Mouse (Mus musculus): ENCODE measurements around the gene Desi1. TPM values are rescaled to one million over a fixed set of nuclear protein-coding genes. Genes with fewer than 3 reads are reported as not detected.

The Desi1 gene
- total and polyA plus RNA-seq, 3 experiments: 20.1 to 27.7 (median 21.4) TPM

DNA sequence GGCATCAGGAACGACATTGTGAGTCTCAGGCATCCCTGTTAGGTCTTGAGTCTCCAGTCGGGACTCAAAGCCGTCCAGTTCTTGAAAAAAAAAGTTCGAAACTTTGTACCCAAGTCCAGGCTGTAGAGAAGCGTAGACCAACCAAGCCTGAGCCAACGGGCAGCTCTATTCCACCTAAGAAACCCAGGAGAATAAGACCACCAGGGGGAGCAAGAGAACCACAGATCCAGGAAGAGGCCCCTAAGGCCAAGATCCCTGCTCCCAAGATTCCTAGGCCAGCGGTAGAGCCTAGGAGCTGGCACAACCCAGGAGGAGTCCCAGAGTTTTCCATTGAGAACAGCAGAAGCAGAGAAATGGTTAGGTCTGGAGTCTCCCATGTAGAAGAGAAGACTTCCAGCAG is 31.8 kb upstream of the Desi1 start:
- H3K79me2 ChIP-seq (replicated peaks; ENCODE audit: control insufficient read depth, insufficient read depth, low read length): no peaks in the 10 kb centered on the region
- DNase-seq: peak; percentile 45 to 54
- H3K4me3 ChIP-seq: no peak overlapping the region
- TF ChIP-seq CTCF (IDR thresholded peaks at IDR 0.05): peak; percentile 92
- no peak for TF ChIP-seq EP300 (IDR thresholded peaks at IDR 0.05; ENCODE audit: insufficient read depth, low read depth, low read length)
- intact Hi-C loops (cut with DNase I): loop anchor here (1.0 to 2.0 kb wide), 2 partner anchors 99 to 171 kb away; no protein-coding TSS in a partner anchor
- H3K27me3 ChIP-seq (ENCODE audit: control insufficient read depth, insufficient read depth, low read length): peaks cover 6% of the 10 kb centered on the region
- WGBS: 14% methylated on average over 7 of the region's 7 CpGs
- H3K9ac ChIP-seq (ENCODE audit: low read depth, low read length): no peak overlapping the region
- no peak overlapping the region for H3K27ac ChIP-seq
- H3K36me3 ChIP-seq (ENCODE audit: control insufficient read depth, insufficient read depth, low read length): no peaks in the 10 kb centered on the region
- H3K4me1 ChIP-seq (ENCODE audit: control insufficient read depth, insufficient read depth, low read length): no peaks in the 10 kb centered on the region

DNA sequence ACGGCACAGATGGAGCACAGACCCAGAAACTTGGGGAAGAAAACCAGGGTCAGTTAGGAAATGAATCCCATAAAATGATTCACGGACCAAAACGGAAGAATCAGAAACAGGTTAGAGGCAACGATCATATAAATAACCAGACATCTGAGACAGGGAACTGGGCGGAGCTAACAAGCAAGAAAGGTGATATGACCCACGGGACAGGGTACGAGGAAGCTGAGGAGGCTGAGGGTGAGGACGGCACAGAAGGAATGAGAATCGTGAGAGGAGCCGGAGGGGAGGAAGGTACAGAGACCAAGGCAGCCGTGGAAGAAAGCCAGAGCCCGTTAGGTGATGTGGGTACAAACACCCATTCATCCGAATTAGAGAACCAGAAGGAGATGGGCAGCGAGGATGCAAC is 30.2 kb upstream of the Desi1 start:
- no peak overlapping the region for H3K4me3 ChIP-seq
- H3K27me3 ChIP-seq (ENCODE audit: control insufficient read depth, insufficient read depth, low read length): no peaks in the 10 kb centered on the region
- WGBS: 64% methylated on average over 14 of the region's 14 CpGs
- H3K79me2 ChIP-seq (replicated peaks; ENCODE audit: control insufficient read depth, insufficient read depth, low read length): no peaks in the 10 kb centered on the region
- no peaks in the 10 kb centered on the region for H3K36me3 ChIP-seq (ENCODE audit: control insufficient read depth, insufficient read depth, low read length)
- no peak overlapping the region for H3K27ac ChIP-seq
- TF ChIP-seq POLR2A (IDR thresholded peaks at IDR 0.05; ENCODE audit: insufficient read depth, low read depth, low read length): no peak
- TF ChIP-seq EP300 (IDR thresholded peaks at IDR 0.05; ENCODE audit: insufficient read depth, low read depth, low read length): no peak
- no peak for TF ChIP-seq CTCF (IDR thresholded peaks at IDR 0.05)
- intact Hi-C loops (cut with DNase I): loop anchor here (2.0 to 5.0 kb wide), 2 partner anchors 43 to 101 kb away; no protein-coding TSS in a partner anchor
- no peak for DNase-seq
- no peaks in the 10 kb centered on the region for H3K4me1 ChIP-seq (ENCODE audit: control insufficient read depth, insufficient read depth, low read length)
- H3K9ac ChIP-seq (ENCODE audit: low read depth, low read length): no peak overlapping the region

DNA sequence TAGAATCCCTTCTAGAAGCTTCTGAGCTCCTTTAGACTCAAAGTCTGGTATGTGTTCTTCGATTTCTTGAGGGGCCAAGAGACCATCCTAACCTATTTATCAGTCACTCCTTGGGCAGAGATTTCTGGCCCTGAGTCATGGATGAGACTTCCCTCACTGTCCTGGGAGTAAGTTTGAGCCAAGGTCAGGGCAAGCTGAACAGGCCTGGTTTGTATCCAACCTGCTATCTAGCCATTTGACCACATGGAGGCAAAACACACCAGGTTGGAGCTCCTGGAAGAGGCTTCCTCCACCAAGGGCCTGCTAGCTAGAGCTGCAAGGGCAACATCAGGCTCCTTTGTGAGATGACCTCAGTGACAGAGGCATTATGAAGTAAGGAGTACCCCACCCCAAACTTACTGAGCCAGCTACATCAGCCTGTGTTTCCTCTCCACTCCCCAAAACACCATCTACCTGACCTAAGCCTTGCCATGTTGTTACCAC is 25.1 kb upstream of the Desi1 start, which contains the start of gene 4930407I10Rik:
TSS of gene 4930407I10Rik (plus strand) at position 433 of the 483 bp plus-strand sequence.
- intact Hi-C loops (cut with DNase I): no loop called here
- Histone ChIP-seq H3K36me3 (ENCODE audit: control insufficient read depth, insufficient read depth, low read length) (no peaks in the 10 kb centered on the region), H3K79me2 (replicated peaks; ENCODE audit: control insufficient read depth, insufficient read depth, low read length) (no peaks in the 10 kb centered on the region), H3K4me3 (no peak within 1 kb of the TSS), H3K9ac (ENCODE audit: low read depth, low read length) (no peak within 1 kb of the TSS), H3K4me1 (ENCODE audit: control insufficient read depth, insufficient read depth, low read length) (no peaks in the 10 kb centered on the region), H3K27me3 (ENCODE audit: control insufficient read depth, insufficient read depth, low read length) (no peaks in the 10 kb centered on the region), H3K27ac (no peak within 1 kb of the TSS)
- DNase-seq: no peak
- TF ChIP-seq EP300 (IDR thresholded peaks at IDR 0.05; ENCODE audit: insufficient read depth, low read depth, low read length) (no peak), POLR2A (IDR thresholded peaks at IDR 0.05; ENCODE audit: insufficient read depth, low read depth, low read length) (no peak), CTCF (IDR thresholded peaks at IDR 0.05) (no peak)
- 79% methylated on average over 1 of the region's 1 CpGs for WGBS

DNA sequence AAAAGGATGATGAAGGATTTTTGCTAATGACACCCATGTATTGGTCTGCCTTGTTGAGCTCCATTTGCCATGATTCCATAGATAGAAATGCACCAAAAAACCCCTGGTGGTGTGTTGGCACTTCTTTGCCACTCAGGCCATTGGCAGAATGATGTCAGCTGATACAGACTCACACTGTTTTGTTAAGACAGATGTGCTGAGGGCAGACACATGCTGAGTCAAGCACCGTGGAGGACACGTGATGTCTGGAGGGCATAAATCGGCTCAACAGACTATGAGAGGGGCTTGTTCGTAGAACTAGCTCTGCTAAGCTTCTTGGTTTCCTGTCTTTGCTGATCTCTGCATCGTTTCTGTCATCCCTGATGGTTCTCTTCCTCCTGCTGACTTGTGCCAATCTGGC is 18.9 kb upstream of the Desi1 start:
- intact Hi-C loops (cut with DNase I): no loop called here
- Histone ChIP-seq H3K9ac (ENCODE audit: low read depth, low read length) (no peak overlapping the region), H3K4me1 (ENCODE audit: control insufficient read depth, insufficient read depth, low read length) (no peaks in the 10 kb centered on the region), H3K36me3 (ENCODE audit: control insufficient read depth, insufficient read depth, low read length) (no peaks in the 10 kb centered on the region), H3K27me3 (ENCODE audit: control insufficient read depth, insufficient read depth, low read length) (no peaks in the 10 kb centered on the region), H3K79me2 (replicated peaks; ENCODE audit: control insufficient read depth, insufficient read depth, low read length) (no peaks in the 10 kb centered on the region), H3K27ac (no peak overlapping the region), H3K4me3 (no peak overlapping the region)
- no peak for DNase-seq
- TF ChIP-seq EP300 (IDR thresholded peaks at IDR 0.05; ENCODE audit: insufficient read depth, low read depth, low read length): no peak
- no peak for TF ChIP-seq POLR2A (IDR thresholded peaks at IDR 0.05; ENCODE audit: insufficient read depth, low read depth, low read length)
- no peak for TF ChIP-seq CTCF (IDR thresholded peaks at IDR 0.05)
- 55% methylated on average over 5 of the region's 5 CpGs for WGBS

DNA sequence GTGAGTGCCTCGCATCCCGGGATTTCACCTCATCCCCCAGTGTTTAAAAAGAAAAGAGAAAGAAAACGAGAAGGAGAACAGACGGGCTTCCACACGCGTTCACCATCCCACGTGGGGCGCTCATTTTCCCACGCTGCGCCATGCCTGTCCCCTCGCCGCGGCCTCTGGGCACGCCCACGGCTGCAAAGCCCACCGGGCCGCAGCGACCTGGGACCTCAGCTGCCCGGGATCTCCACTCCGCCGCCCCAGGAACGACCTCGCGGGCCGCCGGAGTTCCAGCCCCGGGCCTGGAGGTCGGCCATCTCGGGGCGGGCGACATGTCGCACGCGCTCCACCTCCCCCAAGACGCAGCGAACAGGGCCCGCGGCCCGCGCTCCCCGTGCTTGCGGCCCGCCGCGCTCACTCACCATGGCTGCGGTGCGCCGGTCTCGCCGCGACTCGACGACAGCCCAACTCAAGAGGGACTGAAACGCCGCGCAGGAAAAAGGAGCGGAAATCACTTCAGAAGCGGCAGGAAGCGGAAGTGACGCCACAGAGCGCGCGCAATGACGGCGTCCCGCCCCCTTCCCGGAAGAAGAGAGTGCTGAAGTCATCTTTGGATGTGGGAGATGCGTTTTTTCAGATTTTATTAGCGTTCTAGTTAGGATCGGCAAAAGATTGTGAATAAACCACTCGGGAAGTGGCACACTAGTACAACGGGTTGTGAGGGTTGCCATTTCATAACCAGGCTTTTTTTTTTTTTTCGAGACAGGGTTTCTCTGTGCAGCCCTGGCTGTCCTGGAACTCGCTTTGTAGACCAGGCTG is 13.6 kb upstream of the Desi1 start, which contains the start of gene Snu13:
TSS of gene Snu13 (minus strand) at position 519 of the 804 bp plus-strand sequence.
- intact Hi-C loops (cut with DNase I): no loop called here
- H3K36me3 ChIP-seq (ENCODE audit: control insufficient read depth, insufficient read depth, low read length): no peaks in the 10 kb centered on the region
- peak; percentile 92 to 94 for DNase-seq
- peaks cover 6% of the 10 kb centered on the region for H3K4me1 ChIP-seq (ENCODE audit: control insufficient read depth, insufficient read depth, low read length)
- peak within 1 kb of the TSS; percentile 80 for H3K4me3 ChIP-seq
- no peaks in the 10 kb centered on the region for H3K27me3 ChIP-seq (ENCODE audit: control insufficient read depth, insufficient read depth, low read length)
- peaks cover 6% of the 10 kb centered on the region; the same call in 1 of the 2 replicates for H3K79me2 ChIP-seq (replicated peaks; ENCODE audit: control insufficient read depth, insufficient read depth, low read length)
- TF ChIP-seq EP300 (IDR thresholded peaks at IDR 0.05; ENCODE audit: insufficient read depth, low read depth, low read length): 0 out of 2 replicates have a peak, but pooled peaks have one; percentile 23
- no peak for TF ChIP-seq CTCF (IDR thresholded peaks at IDR 0.05)
- peak; percentile 90 for TF ChIP-seq POLR2A (IDR thresholded peaks at IDR 0.05; ENCODE audit: insufficient read depth, low read depth, low read length)
- H3K9ac ChIP-seq (ENCODE audit: low read depth, low read length): peak within 1 kb of the TSS; percentile 92
- under 1% methylated on average over 74 of the region's 74 CpGs for WGBS
- H3K27ac ChIP-seq: peak within 1 kb of the TSS; percentile 93
